Comparison of ENCODE assay signal across 8 mouse cellular contexts in genomic region chr6:99991079-99991478, GRCm38 (mm10).
A peak's percentile ranks its signal among the peaks of the same experiment; 100 is the strongest.
DNase-seq lines count a peak whose midpoint lies in the region; ATAC-seq and TF ChIP-seq lines count a peak whose summit lies in the region.

No protein-coding gene starts in this region.

- peak; percentile 18 for DNase-seq in layer of hippocampus, adult 9-11 months
- no peak for DNase-seq in layer of hippocampus, adult 2 months (ENCODE audit: low spot score in 2 of 2)
- peak; percentile 79 for DNase-seq in cerebellum, adult 9-10 months
- DNase-seq in kidney, postnatal 10 days = peak; percentile 93
- DNase-seq in embryo, embryonic 10.5 days (ENCODE audit: low spot score) = no peak

- TF ChIP-seq CTCF in layer of hippocampus, adult 2 months (conservative IDR thresholded peaks at IDR 0.05) = no peak

- ATAC-seq in heart, embryonic 14.5 days (ENCODE audit: insufficient number of reproducible peaks, insufficient read depth, low FRiP score, low read depth) = peak; percentile 89
- ATAC-seq in lung, embryonic 16.5 days (ENCODE audit: low read depth) = peak; percentile 76
- ATAC-seq in stomach, embryonic 15.5 days (ENCODE audit: insufficient read depth, low FRiP score, low read depth) = peak; percentile 90

- H3K9me3 ChIP-seq in heart, embryonic 14.5 days (ENCODE audit: control insufficient read depth, low read length) = no peaks in the 10 kb centered on the region
- no peaks in the 10 kb centered on the region for H3K9me3 ChIP-seq in lung, embryonic 16.5 days (ENCODE audit: control insufficient read depth, low read length)
- H3K9me3 ChIP-seq in stomach, embryonic 15.5 days = no peaks in the 10 kb centered on the region

- 4% methylated on average over 7 of the region's 7 CpGs for WGBS in heart, embryonic 14.5 days
- 9% methylated on average over 7 of the region's 7 CpGs for WGBS in lung, embryonic 16.5 days
- WGBS in stomach, embryonic 15.5 days = 17% methylated on average over 7 of the region's 7 CpGs

- no peaks in the 10 kb centered on the region for H3K36me3 ChIP-seq in heart, embryonic 14.5 days (ENCODE audit: control insufficient read depth, insufficient read depth, low read length)
- no peaks in the 10 kb centered on the region for H3K36me3 ChIP-seq in lung, embryonic 16.5 days (ENCODE audit: control insufficient read depth, insufficient read depth, low read length)
- H3K36me3 ChIP-seq in stomach, embryonic 15.5 days = no peaks in the 10 kb centered on the region

- no peak overlapping the region for H3K27ac ChIP-seq in layer of hippocampus, adult 2 months
- H3K27ac ChIP-seq in heart, embryonic 14.5 days (replicated peaks in 1 of 2; ENCODE audit: control insufficient read depth in 1 of 2, insufficient read depth in 1 of 2, low read depth in 2 of 2, low read length in 2 of 2) = peak overlapping the region; percentile 80 to 93
- H3K27ac ChIP-seq in lung, embryonic 16.5 days (ENCODE audit: low read length) = peak overlapping the region; percentile 7; the same call in 1 of the 2 replicates
- H3K27ac ChIP-seq in stomach, embryonic 15.5 days = peak overlapping the region; percentile 77

- H3K27me3 ChIP-seq in heart, embryonic 14.5 days (ENCODE audit: control insufficient read depth, insufficient read depth, low read length) = peaks cover 22% of the 10 kb centered on the region; the same call in 1 of the 2 replicates
- peaks cover 2% of the 10 kb centered on the region; the same call in 1 of the 2 replicates for H3K27me3 ChIP-seq in lung, embryonic 16.5 days (ENCODE audit: control insufficient read depth, insufficient read depth, low read depth, low read length)
- no peaks in the 10 kb centered on the region for H3K27me3 ChIP-seq in stomach, embryonic 15.5 days (replicated peaks)

- 0 out of 2 replicates have a peak overlapping the region, but pooled peaks have one; percentile 17 for H3K9ac ChIP-seq in heart, embryonic 14.5 days (ENCODE audit: low read length)
- H3K9ac ChIP-seq in lung, embryonic 16.5 days (ENCODE audit: low read length) = no peak overlapping the region
- no peak overlapping the region for H3K9ac ChIP-seq in stomach, embryonic 15.5 days

- H3K4me2 ChIP-seq in heart, embryonic 14.5 days (ENCODE audit: low read length) = peak overlapping the region; percentile 34; the same call in 1 of the 2 replicates
- H3K4me2 ChIP-seq in lung, embryonic 16.5 days (ENCODE audit: low read depth, low read length) = no peak overlapping the region
- H3K4me2 ChIP-seq in stomach, embryonic 15.5 days = no peak overlapping the region

- H3K4me3 ChIP-seq in layer of hippocampus, adult 2 months = no peak overlapping the region
- H3K4me3 ChIP-seq in heart, embryonic 14.5 days (ENCODE audit: control insufficient read depth in 1 of 2, insufficient read depth in 1 of 2, low read depth in 1 of 2, low read length in 2 of 2) = no peak overlapping the region
- H3K4me3 ChIP-seq in lung, embryonic 16.5 days (ENCODE audit: low read length) = no peak overlapping the region
- H3K4me3 ChIP-seq in stomach, embryonic 15.5 days (replicated peaks) = no peak overlapping the region

- H3K4me1 ChIP-seq in heart, embryonic 14.5 days (ENCODE audit: control insufficient read depth in 2 of 2, insufficient read depth in 2 of 2, low read length in 2 of 2) = peaks cover 36 to 51% of the 10 kb centered on the region in 2 experiments
- peaks cover 28% of the 10 kb centered on the region for H3K4me1 ChIP-seq in lung, embryonic 16.5 days (replicated peaks; ENCODE audit: control insufficient read depth, insufficient read depth, low read length)
- H3K4me1 ChIP-seq in stomach, embryonic 15.5 days = peaks cover 23% of the 10 kb centered on the region

Comparison
In these comparisons a context has a peak if more than half of its experiments do, and no peak if none do; other contexts are left out.
1. DNase-seq: peak in layer of hippocampus, adult 9-11 months (single experiment), cerebellum, adult 9-10 months (single experiment) and kidney, postnatal 10 days (single experiment); none in layer of hippocampus, adult 2 months (0 of 2) and embryo, embryonic 10.5 days (single experiment).
2. Peak in every context shown above with its lines, with median percentiles within 50 percentile points of each other: ATAC-seq.